Mouse (Mus musculus): ENCODE results near the gene Setx. TPM values are rescaled to one million over a fixed set of nuclear protein-coding genes. Genes with fewer than 3 reads are reported as not detected.

Gene Setx
- polyA plus RNA-seq, 1 experiment from 2014 or later: 12.8 TPM

DNA sequence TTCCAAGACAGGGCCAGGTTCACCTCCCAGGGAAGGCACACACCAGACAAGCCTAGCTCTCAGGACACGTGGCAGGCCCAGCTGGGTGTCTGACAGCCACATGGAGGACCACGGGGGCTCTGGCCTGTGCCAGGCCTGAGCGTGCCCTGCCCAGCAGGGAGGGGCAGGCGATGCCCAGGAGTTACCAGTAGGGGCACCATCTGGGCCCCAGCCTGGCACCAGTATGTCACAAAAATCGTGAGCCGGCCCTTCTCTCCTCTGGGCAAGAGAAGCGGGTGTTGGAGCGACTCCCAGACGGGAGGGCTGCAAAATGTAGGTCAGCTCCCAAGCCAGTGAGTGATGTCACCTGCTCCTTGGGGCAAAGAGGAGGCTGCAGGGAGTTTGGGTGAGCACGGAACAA lies 93.9 kb downstream of the Setx start:
- WGBS (ENCODE audit: insufficient replicate concordance): 64% methylated on average over 10 of the region's 10 CpGs
- Histone ChIP-seq H3K27me3 (ENCODE audit: control insufficient read depth, insufficient read depth, low read length) (no peaks in the 10 kb centered on the region), H3K4me3 (ENCODE audit: low read depth, low read length) (no peak overlapping the region), H3K4me2 (no peak overlapping the region), H3K27ac (ENCODE audit: low read depth, low read length) (no peak overlapping the region), H3K36me3 (ENCODE audit: control insufficient read depth, insufficient read depth, low read length) (no peaks in the 10 kb centered on the region), H3K9me3 (replicated peaks; ENCODE audit: control insufficient read depth, low read length) (no peaks in the 10 kb centered on the region), H3K9ac (ENCODE audit: low read depth, low read length) (no peak overlapping the region), H3K4me1 (ENCODE audit: control insufficient read depth, insufficient read depth, low read length) (0 out of 2 replicates have a peak, but pooled peaks cover 4% of the 10 kb centered on the region)
- 0 out of 2 replicates have a peak, but pooled peaks have one; percentile 18 for ATAC-seq (replicated peaks; ENCODE audit: insufficient number of reproducible peaks, low FRiP score, low TSS enrichment)

DNA sequence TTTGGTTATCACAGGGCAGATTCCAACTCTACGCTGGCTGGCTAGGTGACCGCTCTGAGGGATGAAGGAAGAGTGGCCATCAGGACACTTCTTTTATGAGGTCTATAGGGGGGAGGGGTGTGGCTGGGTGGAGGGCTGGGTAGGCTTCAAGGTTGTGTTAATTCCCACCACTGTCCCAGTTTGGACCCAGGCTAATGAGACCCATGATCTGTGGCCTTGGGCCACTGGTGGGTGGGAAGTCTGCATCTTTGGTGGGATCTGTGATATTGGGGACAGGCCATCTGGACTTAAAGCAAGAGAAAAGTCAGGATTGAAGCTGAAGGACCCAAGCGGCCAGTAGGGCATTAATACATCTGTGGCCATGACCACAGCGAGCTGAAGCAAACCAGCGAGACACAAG lies 94.8 kb downstream of the Setx start:
- H3K27ac ChIP-seq (ENCODE audit: low read depth, low read length): no peak overlapping the region
- 0 out of 2 replicates have a peak, but pooled peaks cover 4% of the 10 kb centered on the region for H3K4me1 ChIP-seq (ENCODE audit: control insufficient read depth, insufficient read depth, low read length)
- WGBS (ENCODE audit: insufficient replicate concordance): 78% methylated on average over 5 of the region's 5 CpGs
- no peaks in the 10 kb centered on the region for H3K36me3 ChIP-seq (ENCODE audit: control insufficient read depth, insufficient read depth, low read length)
- no peak for ATAC-seq (replicated peaks; ENCODE audit: insufficient number of reproducible peaks, low FRiP score, low TSS enrichment)
- H3K4me2 ChIP-seq: no peak overlapping the region
- no peaks in the 10 kb centered on the region for H3K9me3 ChIP-seq (replicated peaks; ENCODE audit: control insufficient read depth, low read length)
- H3K4me3 ChIP-seq (ENCODE audit: low read depth, low read length): no peak overlapping the region
- H3K9ac ChIP-seq (ENCODE audit: low read depth, low read length): no peak overlapping the region
- no peaks in the 10 kb centered on the region for H3K27me3 ChIP-seq (ENCODE audit: control insufficient read depth, insufficient read depth, low read length)

DNA sequence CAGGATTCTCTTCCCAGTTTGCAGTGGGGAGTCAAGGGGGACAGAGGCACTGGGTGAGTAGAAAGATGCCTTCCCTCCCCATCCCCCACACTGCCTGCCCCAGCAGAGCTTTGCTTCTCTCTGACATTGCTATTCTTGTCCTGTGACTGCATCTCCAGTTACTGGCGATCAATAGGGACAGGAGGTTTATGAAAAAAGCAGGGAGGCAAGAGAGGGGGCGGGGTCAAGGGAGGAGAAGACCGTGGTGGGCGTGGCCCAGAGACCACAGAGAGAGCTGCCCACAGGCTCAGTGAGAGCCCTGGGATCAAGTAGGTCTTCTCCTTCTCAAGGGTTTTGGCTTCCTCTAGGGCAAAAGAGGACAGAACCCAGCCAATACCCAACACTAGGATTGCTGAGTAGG lies 98.3 kb downstream of the Setx start:
- no peak overlapping the region; the same call in 1 of the 2 replicates for H3K27ac ChIP-seq (ENCODE audit: low read depth, low read length)
- H3K9me3 ChIP-seq (replicated peaks; ENCODE audit: control insufficient read depth, low read length): no peaks in the 10 kb centered on the region
- no peak overlapping the region for H3K4me3 ChIP-seq (ENCODE audit: low read depth, low read length)
- H3K9ac ChIP-seq (ENCODE audit: low read depth, low read length): no peak overlapping the region
- no peaks in the 10 kb centered on the region for H3K27me3 ChIP-seq (ENCODE audit: control insufficient read depth, insufficient read depth, low read length)
- no peak overlapping the region for H3K4me2 ChIP-seq
- no peak for ATAC-seq (replicated peaks; ENCODE audit: insufficient number of reproducible peaks, low FRiP score, low TSS enrichment)
- H3K36me3 ChIP-seq (ENCODE audit: control insufficient read depth, insufficient read depth, low read length): no peaks in the 10 kb centered on the region
- H3K4me1 ChIP-seq (ENCODE audit: control insufficient read depth, insufficient read depth, low read length): 0 out of 2 replicates have a peak, but pooled peaks cover 4% of the 10 kb centered on the region
- 4% methylated on average over 4 of the region's 4 CpGs for WGBS (ENCODE audit: insufficient replicate concordance)

DNA sequence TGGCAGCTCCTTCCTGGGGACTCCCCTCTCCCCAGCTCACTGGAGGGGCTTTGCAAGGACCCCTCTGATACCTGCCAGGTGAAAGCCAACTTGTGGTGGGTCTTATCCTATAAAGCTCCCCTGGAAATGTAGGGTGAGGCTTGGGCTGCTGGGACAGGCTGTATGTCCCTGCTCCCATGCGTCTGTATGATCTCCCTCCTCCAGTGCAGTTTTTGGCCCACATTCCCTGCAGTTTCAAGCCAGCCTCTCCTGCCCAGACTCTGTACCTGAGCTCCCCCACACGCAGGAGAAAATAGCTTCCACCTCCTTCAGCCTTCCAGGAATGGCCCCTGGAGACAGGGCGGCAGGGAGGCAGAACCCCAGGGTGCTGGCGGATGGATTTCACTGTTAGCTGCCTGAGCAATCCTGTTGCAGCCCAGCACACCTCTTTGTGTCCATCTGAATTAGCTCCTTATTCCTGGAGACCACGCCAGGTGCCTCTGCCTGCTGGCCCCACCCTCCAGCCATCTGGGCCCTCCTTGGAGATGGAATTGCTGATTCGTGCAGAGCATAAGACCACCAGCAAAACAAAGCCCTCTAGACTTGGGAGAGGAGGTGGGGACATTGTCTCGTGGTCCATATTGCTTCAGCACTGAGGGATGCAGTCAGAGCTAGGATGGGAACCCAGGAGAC lies 99.7 kb downstream of the Setx start:
- H3K27me3 ChIP-seq (ENCODE audit: control insufficient read depth, insufficient read depth, low read length): peaks cover 3% of the 10 kb centered on the region; the same call in 1 of the 2 replicates
- H3K4me2 ChIP-seq: no peak overlapping the region
- no peaks in the 10 kb centered on the region for H3K36me3 ChIP-seq (ENCODE audit: control insufficient read depth, insufficient read depth, low read length)
- H3K9me3 ChIP-seq (replicated peaks; ENCODE audit: control insufficient read depth, low read length): no peaks in the 10 kb centered on the region
- H3K27ac ChIP-seq (ENCODE audit: low read depth, low read length): no peak overlapping the region
- ATAC-seq (replicated peaks; ENCODE audit: insufficient number of reproducible peaks, low FRiP score, low TSS enrichment): no peak
- H3K4me3 ChIP-seq (ENCODE audit: low read depth, low read length): no peak overlapping the region
- no peak overlapping the region for H3K9ac ChIP-seq (ENCODE audit: low read depth, low read length)
- 0 out of 2 replicates have a peak, but pooled peaks cover 4% of the 10 kb centered on the region for H3K4me1 ChIP-seq (ENCODE audit: control insufficient read depth, insufficient read depth, low read length)
- 45% methylated on average over 7 of the region's 7 CpGs for WGBS (ENCODE audit: insufficient replicate concordance)

DNA sequence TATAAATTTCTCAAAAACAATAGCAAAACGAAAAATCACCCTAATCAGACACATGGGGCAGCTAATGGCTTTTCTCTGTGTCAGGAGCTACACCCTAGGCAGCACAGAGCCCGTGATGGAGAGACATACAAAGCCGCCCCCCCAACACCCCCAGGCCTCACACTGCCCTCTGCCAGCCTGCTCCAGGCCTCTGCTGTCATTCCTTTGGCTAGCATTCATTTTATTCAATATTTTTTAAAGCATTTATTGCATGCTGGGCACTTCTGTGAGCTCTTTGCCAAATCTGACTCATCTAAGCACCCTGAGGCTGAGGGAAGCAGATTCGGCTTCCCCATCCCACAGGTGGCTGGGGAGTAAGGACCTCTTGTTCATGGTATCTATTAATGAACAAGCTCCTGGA lies 102.7 kb downstream of the Setx start:
- Histone ChIP-seq H3K9ac (ENCODE audit: low read depth, low read length) (no peak overlapping the region), H3K4me3 (ENCODE audit: low read depth, low read length) (no peak overlapping the region), H3K9me3 (replicated peaks; ENCODE audit: control insufficient read depth, low read length) (no peaks in the 10 kb centered on the region), H3K4me2 (no peak overlapping the region), H3K36me3 (ENCODE audit: control insufficient read depth, insufficient read depth, low read length) (no peaks in the 10 kb centered on the region), H3K27me3 (ENCODE audit: control insufficient read depth, insufficient read depth, low read length) (peaks cover 8% of the 10 kb centered on the region), H3K4me1 (ENCODE audit: control insufficient read depth, insufficient read depth, low read length) (0 out of 2 replicates have a peak, but pooled peaks cover 4% of the 10 kb centered on the region), H3K27ac (ENCODE audit: low read depth, low read length) (no peak overlapping the region)
- WGBS (ENCODE audit: insufficient replicate concordance): 75% methylated on average over 4 of the region's 4 CpGs
- ATAC-seq (replicated peaks; ENCODE audit: insufficient number of reproducible peaks, low FRiP score, low TSS enrichment): no peak

DNA sequence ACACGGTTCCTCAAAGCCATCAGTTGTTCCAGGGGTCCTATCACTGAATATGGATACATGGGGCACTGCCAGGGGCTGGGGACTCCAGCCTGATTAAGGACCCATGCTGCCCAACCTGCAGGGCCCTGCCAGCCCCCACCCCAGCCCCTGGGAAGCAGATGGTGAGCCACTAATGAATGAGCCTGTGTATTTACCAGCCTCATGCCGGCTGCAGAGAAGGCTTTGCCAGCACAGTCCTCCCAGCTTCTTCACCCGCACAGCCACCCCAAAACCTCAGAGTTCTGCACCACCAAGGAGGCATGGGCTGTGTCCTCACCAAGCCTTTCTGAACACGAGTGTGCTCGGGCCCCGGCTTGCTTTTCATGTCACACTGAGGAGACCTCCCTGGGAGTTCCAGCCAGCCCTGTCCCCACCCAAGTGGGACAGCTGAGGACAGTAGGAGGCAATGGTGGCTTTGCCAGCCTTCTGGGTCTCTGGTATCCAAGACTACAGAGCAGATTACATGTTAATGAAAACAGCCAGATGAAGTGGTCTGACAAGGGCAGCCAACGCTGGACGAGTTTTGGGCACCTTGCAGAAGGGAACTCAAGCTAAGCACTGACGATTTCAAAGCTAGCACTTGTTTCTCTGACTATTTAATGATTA lies 106.3 kb downstream of the Setx start:
- 64% methylated on average over 9 of the region's 9 CpGs for WGBS (ENCODE audit: insufficient replicate concordance)
- ATAC-seq (replicated peaks; ENCODE audit: insufficient number of reproducible peaks, low FRiP score, low TSS enrichment): no peak
- Histone ChIP-seq H3K27ac (ENCODE audit: low read depth, low read length) (no peak overlapping the region), H3K4me1 (ENCODE audit: control insufficient read depth, insufficient read depth, low read length) (no peaks in the 10 kb centered on the region), H3K4me2 (no peak overlapping the region), H3K9ac (ENCODE audit: low read depth, low read length) (no peak overlapping the region), H3K9me3 (replicated peaks; ENCODE audit: control insufficient read depth, low read length) (no peaks in the 10 kb centered on the region), H3K36me3 (ENCODE audit: control insufficient read depth, insufficient read depth, low read length) (no peaks in the 10 kb centered on the region), H3K27me3 (ENCODE audit: control insufficient read depth, insufficient read depth, low read length) (peaks cover 8% of the 10 kb centered on the region), H3K4me3 (ENCODE audit: low read depth, low read length) (no peak overlapping the region)

Other genes starting within 250 kb of the Setx start
- gene Barhl1, start 207.5 kb upstream of the Setx start, polyA plus RNA-seq (2014; fragmentation: Nextera tagmentation; extraction: Ambion mirVana): not detected in 2 replicates
- gene Cfap77, start 69.1 kb upstream of the Setx start, polyA plus RNA-seq (2014; fragmentation: Nextera tagmentation; extraction: Ambion mirVana): 0.23 and 0.31 TPM in 2 replicates
- 6.1 and 7.7 TPM in 2 replicates for gene Ttf1, start 63.9 kb upstream of the Setx start, polyA plus RNA-seq (2014; fragmentation: Nextera tagmentation; extraction: Ambion mirVana)
- 0.23 TPM in 1 of 2 replicates, not detected in the other for gene Ntng2, start 128.8 kb downstream of the Setx start, polyA plus RNA-seq (2014; fragmentation: Nextera tagmentation; extraction: Ambion mirVana)
- gene Med27, start 222.6 kb downstream of the Setx start, polyA plus RNA-seq (2014; fragmentation: Nextera tagmentation; extraction: Ambion mirVana): 38.0 and 40.6 TPM in 2 replicates